Mouse (Mus musculus) adrenal gland, postnatal 10 days (tissue): Measurements from ENCODE around the gene Slc9a2. TPM values are rescaled to one million over a fixed set of nuclear protein-coding genes. Genes with fewer than 3 reads are reported as not detected.
"Not testable (repeated sequence)": the region's sequence is repeated elsewhere in the genome, so short reads cannot be mapped to it uniquely, and the experiment has no call there.

Experiments
- DNase-seq: peaks from one replicate; pipeline ENCODE4 v3.0.0; 2021; ENCODE audit warnings: mixed read lengths
- total RNA-seq, 2 experiments: library from RNA; stranded (reverse); gene quantifications; 2 replicates each; pipeline ENCODE4 v1.2.3; 2021

The Slc9a2 gene
- total RNA-seq, 2 experiments from 2014 or later = 0.48 to 2.2 TPM

DNA sequence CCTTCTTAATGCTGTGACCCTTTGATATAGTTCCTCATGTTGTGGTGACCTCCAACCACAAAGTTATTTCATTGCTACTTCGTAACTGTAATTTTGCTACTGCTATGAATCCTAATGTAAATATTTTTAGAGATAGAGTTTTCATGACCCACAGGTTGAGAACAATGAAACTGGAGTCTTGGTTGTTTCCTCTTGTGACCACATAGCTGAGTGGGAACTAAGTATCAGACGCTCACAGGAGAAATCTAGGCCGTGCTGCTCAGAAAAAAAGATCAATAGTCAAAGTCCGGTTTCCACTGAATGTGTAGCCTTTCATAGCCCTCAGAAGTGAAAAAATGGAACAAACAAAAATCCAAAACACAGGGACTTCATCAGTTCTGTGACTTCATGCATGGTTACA is 24.7 kb downstream of the Slc9a2 start:
- DNase-seq = no peak

DNA sequence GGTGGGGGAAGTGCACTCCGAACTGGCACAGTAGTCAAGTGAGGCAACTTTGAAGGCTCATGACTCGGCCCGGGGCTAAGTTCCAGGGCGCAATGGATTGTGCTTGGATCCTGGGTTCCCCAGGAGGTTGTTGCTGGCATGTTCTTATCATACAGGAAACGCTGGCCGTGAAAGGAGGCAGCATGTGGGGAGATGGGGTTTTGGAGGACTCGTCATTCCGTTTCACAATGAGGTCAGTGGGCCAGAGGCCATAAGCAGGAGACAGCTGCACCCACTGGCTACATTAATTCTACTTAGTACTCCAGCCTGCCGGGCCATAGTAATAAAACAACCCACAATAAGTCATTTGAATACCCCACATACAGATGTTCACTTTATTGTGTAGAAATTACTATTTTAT is 34.6 kb downstream of the Slc9a2 start:
- peak; percentile 42 for DNase-seq

DNA sequence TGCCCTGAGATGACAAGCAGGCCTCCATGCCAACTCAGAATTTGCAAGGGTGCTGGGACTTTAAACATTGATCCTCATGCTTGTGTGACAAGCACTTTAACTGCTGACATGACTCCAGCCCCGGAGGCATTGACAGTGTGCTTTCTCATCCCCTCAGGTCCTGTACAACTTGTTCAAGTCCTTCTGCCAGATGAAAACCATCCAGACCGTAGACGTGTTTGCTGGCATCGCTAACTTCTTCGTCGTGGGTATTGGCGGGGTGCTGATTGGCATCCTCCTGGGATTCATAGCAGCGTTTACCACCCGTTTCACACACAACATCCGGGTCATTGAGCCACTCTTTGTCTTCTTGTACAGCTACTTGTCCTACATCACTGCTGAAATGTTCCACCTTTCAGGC is 45.7 kb downstream of the Slc9a2 start:
- no peak for DNase-seq

DNA sequence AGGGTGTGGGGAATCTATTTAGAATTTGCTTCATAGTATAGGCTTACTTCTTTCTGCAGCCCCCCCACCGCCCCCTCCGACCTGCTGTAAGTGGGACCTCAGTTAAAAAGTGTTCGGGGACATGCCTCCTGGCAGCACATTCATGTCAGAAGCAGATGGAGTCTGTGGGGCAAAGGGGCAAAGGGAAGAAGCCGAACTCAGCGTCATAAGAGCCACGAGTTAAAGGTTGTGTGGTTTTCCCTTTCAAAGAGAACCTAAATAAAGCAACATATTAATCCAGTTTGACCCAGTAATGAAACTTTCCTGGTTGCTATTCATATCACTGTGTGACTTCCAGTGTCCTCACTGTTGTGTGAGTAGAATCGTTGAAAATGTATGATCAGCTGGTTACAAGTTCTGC is 47.0 kb downstream of the Slc9a2 start:
- DNase-seq = no peak

DNA sequence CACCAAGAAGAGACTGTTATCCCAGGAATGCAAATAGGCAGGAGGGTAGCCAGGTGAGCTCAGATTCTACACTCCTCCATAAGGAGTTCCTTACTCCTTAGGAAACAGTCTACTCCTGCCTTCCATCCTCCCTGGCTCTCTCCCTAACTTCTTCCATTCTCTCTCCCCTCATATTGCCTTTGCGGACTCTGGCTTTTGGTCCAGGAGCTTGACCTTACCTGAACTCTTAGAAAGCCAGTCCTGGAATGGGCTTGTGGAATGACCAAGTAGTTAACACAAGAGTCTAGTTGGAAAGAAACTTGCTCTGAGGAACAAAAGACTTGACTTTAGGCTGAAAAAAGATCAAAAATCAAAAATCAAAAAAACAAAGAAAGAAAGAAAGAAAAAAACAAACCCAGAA is 48.3 kb downstream of the Slc9a2 start:
- DNase-seq = no peak

DNA sequence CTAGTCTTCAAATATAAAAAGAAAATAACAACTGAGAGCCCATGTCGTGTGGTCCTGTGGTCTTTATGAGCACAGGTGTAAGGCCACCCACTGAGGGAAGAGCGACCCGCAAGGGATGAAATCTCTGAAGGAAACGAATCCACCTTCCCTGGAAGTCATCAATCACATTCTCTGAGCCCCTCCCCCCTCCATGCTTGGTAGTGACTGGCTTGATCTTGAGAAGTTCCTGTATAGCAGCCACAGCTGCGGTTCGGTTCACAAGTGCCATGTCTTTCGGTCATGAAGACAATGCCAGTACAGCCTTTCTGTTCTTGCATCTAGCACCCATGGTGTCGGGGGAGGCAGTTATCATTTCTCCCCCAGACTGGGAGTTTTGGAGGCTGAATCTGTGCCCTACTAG is 57.3 kb downstream of the Slc9a2 start:
- DNase-seq = no peak

DNA sequence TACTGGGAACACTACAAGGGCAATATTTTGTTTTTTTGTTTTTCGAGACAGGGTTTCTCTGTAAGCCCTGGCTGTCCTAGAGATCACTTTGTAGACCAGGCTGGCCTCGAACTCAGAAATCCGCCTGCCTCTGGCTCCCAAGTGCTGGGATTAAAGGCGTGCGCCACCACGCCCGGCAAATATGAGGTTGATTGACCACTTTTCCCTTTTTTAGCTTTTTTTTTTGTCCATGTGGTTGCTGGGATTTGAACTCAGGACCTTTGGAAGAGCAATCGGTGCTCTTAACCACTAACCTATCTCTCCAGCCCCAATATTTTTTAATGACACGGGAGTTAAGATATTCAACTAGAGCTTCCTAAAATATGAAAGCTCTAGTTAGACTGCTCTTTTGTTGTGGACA is 57.9 kb downstream of the Slc9a2 start:
- not testable (repeated sequence) for DNase-seq

DNA sequence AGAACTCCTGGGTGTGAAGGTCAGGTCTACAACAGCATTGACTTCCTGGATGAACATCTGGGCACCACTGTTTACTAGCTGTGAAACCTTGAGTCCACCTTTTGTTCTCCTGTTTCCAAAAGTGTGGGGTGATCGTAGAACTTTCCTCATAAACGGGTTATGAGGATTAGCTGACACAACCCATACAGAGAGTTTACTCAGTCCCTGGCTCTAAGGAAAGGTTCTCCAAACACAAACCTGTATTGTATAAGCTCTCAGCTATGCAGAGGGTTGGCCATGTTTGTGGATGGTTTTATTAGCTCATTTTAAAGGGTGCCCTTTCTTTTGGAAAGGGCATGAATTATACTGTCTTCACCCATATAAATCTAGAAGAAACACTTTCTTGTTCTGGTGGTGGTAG is 60.4 kb downstream of the Slc9a2 start:
- no peak for DNase-seq

DNA sequence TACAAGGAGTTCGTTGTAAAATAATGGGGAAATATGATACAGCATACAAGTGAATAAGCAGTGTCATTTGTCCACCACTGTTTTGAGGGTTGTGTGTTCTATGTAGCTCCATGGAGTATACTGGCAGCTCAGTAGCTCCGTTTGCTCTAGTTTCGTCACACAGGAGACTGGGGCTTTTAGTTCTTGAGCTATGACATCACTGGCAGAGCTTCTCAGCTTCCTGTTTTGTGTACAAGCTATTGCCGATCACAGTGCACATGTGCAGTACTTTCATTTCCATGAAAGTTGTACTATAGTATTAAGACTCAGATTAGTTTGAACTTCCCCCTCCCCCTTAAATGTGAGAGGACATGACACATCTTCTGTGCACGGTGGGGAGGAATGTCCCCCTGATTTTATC is 65.7 kb downstream of the Slc9a2 start:
- no peak for DNase-seq

DNA sequence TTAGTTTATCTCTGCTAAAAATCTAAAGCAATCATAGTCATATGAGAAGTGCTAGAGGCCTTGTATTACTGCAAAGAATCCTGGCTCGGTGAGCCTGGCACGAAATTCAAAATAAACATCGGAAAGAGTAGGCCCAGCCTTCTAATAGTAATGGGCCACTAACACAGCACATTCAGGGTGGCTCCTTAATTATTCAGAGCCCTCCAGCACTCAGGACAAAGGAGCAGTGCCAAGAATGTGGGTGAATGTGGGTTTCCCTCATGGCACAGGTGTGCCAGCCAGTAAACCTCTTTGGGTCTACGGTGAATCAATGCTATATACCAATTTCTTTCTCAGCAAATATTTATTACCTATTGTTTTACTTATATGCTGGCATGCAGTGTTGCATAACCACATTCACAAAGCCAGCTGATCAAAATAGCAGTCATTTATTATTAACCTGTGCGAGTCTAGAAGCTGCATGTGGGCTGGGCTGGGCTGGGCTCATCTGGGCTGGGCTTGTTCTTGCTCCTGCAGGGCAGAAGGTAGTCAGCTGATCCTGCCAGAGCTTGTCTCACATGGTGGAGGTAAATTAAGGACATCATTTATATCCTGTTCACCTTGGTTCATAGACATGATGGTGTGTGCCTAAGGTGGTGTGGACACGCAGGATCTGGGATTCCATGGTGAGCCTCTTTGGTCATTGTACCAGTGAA is 79.5 kb downstream of the Slc9a2 start:
- no peak for DNase-seq

DNA sequence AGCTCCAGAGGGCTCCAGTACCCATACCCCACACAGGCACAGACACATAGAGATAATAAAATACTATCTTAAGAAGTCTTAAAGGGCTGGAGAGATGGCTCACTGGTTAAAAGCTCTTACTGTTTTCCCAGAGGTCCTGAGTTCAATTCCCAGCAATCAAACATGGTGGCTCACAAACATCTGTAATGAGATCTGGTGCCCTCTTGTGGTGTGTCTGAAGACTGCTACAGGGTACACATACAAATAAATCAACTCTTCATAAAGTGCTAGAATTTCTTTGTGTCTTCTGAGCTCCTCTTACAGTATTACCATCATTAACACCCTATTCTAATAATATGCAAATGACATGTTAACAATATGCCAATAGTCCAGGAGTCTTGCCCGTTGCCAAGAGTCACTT is 83.7 kb downstream of the Slc9a2 start:
- no peak for DNase-seq

DNA sequence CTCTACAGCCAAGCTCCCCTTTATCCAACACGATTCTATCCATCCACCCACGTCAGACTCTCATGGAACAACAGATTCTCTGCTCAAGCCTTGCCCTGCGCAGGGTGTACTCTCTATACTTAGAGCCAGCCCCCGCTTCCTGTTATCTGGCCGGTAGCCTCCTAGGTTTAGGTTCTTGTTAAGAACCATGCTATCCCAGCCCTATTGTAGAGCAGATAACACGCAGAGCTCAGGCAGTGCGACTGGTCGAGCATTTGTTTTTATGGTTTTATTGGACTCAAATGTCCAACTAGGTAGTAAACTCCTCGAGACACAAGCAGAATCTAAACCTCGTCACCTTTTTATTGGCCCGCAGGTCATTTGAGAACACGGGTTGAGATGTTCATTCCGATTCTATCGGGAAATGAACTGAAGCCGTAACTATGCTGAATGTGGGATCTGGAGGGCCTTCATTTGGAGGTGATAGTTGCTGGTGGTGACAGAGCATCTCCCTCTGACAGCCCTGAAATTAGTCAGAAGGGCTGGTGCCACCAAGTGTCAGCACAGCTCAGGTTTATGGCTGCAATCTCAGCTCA is 84.4 kb downstream of the Slc9a2 start:
- DNase-seq = no peak

DNA sequence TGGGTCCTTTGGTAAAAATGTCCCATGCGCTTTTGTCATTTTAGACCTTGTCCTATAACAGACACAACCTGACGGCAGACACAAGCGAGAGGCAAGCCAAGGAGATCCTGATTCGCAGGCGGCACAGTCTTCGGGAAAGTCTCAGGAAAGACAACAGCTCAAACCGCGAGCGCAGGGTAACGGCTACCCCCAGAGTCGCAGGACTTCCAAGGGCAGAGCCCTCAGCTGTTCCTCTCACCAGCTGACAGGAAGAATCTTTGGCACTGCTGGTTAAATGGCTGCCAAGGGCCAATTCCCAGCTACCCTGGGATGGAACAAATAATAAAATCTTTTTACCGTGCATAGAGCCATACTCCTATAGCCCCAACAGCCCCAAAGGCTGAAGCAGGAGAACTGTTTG is 85.1 kb downstream of the Slc9a2 start:
- no peak for DNase-seq

DNA sequence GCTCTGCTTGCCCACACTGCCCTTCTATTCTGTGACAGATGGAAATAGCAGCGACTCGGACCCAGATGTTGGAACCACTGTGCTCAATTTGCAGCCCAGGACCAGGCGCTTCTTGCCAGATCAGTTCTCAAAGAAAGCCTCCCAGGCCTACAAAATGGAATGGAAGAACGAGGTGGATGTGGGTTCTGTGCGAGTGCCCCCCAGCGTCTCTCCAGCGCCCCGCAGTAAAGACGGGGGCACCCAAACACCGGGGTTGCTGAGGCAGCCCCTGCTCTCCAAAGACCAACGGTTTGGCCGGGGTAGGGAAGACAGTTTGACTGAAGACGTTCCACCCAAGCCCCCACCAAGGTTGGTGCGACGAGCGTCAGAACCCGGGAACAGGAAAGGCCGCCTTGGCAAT is 87.2 kb downstream of the Slc9a2 start:
- no peak for DNase-seq

DNA sequence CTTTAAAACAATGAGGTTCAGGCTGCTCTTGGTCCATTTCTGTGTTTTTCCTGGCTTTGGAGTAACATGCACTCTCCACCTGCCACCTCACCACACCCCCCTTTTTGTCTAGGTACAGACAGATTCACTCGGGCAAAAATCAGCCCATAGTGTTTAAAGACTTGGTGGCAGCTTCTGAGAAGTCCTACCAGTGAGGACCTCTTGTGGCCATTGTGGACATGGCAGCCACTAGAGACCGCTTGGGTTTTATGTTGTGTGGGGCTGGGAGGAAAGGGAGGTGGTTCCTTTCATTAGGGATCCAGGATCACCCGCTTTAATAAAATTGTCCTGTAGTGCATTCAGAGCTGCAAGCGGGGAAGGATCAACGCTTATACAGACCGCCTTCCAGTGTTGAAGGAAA is 88.2 kb downstream of the Slc9a2 start:
- DNase-seq = peak; percentile 62

DNA sequence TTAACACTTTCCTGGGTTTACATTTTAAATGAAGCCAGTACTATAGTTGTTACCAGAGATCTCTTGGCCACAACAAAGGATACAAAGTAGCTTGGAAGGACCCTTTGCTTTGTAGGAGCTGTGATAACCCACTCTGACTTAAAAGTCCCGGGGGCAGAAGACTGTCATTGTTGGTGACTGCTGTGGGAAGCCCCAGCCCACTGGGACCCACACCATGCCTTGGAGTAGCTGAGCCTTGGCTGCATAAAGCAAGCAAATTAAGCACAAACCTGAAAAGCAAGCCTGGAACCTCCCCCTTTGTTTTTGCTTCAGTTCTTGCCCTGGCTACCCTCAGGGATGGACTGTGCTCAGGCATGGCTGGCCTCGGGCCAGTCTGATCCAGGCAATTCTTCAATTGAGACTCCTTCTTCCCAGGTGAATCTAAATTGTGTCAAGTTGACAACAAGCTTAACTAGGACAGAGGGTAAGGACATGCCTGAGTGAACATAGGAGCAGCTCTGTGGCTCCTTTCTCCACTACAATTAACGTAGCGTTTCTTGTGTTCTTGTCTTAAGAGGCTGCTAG is 89.0 kb downstream of the Slc9a2 start:
- no peak for DNase-seq

DNA sequence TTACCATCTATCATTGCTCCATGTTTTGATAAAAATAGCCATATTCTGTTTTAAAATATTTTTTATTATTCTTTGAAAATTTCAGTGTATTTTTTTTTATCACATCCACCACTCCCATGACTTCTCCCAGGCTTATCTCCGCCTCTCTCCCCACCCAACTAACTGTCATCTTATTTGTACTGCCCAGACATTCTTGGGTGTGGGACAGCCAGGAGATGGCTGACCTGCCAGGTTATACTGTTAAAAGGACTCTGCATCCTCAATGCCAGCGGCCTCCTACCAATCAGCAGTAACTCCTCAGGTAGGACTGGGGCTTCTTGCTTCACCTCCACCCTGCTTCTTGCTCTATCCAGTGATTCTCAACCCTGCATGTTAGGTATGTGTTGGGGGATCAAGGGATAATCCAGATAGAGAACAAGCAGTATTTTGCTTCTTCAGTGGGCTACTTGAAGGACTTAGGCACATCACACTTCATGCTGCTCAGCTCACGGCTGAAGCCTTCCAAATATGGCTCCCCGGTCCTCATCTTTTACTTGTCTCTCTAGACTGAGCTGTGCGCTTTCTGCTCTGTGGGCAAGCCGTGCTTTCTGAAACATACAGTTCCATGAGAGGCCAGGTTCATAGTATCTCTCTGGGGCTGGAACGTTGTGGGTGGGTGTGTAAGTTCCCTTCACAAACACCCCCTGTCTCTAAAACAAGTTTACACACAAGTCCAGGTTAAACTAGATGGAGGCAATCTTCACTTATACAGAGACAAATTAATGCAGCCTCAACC is 91.0 kb downstream of the Slc9a2 start:
- no peak for DNase-seq

DNA sequence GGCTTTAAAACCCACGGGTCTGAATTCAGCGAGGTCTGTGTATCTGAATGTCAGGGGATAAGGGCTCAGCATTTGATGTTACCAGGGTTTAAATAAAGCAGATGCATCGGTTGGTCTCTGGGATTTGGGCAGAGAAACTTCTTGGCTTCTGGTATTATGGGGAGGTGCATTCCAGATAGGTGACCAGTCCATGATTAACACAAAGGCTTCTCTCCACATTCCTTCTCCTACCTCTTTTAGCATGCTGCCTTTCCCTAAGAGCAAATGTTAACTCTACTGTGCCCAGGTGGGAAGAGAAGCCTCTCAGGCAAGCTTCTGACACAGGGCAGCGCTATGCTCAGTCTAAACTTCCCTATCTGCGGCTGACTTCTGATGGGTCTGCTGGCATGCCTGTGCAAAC is 92.9 kb downstream of the Slc9a2 start:
- DNase-seq = no peak

DNA sequence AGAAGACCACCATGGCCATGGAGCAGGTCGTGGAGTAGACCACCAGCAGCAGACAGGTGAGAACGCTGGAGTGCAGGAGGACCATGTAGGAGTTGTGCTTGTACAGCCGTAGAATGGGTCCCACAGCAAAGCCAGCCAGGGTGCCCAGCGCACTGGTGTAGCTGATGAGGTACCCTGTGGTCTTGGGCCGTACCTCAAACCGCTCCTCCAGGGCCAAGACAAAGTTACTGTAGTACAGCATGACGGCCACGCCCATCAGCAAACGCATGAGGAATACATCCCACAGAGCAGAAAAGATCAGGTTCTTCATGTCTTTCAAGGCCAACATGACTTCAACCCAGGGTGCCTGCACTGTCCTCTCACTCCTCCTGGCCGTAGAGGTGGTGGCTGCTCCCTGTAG is 93.7 kb downstream of the Slc9a2 start:
- no peak for DNase-seq

DNA sequence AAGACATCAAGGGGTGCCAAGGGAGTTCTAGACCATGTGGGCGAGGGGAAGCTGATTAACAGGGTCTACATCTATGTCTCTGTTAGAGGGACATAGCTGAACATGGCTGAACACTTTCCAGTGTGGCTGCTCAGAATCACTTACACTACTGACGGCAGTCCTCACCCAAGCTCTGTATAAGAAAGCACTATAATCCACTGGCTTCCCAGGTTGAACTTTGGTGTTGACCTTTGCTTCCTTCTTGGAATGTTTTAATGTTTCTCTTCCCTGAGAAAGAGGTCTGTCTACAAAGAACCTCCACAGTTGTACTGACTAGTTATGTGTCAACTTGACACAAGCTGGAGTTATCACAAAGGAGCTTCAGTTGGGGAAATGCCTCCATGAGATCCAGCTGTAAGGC is 95.7 kb downstream of the Slc9a2 start:
- no peak for DNase-seq

DNA sequence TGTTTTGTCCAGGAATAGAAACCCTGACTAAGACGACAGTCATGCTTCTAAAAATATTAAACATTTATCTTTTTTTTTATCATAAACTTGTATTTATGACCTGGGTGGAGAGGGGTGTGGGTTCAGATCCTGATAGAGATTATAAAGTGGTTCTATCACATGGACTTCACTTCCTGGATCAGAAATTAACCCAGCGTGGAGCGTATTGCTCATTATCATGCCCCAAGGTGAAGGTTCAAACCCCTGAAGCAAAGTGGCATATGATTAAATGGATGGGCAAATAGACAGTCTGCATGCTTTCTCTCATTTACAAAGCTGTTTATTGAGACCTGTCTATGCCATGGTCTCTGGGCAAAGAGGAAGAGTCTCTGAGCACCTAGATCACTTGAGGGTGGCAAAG is 96.4 kb downstream of the Slc9a2 start:
- DNase-seq = no peak

DNA sequence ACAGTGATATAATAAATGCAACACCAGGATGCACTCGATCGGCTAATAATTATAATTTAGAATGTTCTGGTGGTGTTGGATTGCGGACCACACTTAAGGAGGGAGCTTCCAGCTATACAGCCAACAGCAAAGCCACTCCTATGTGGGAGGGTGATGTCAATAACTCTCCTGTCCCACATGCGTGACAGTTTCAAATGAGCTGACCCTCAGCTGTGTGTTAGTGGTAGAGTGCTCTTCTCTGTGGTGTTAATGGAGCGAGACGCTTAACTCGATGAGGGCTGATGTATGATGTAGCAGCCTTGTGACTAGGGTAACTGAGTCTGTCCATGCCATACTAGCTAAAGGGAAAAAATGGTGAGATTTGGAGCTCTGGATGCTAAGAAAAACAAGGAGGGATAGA is 103.1 kb downstream of the Slc9a2 start:
- DNase-seq = no peak

DNA sequence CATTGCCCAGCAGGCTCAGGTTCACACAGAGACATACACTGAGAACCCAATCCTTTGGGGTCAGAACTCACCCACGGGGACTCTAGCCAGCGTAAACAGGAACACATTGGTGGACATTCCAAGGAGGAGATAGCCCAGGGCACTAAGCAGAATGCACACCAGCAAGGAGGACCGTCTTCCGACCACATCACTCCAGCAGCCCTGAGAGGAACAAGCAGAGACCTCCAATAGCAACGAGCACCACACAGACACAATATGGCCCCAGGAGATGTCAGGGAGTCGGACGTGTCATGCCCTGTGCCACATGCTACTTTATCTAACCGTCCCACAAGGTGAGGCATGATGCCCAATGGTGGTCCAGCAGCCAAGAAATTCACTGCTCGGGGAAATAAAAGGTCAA is 103.9 kb downstream of the Slc9a2 start:
- no peak for DNase-seq
